Mouse (Mus musculus) gastrocnemius, postnatal 25 days (tissue): ENCODE data around the gene Cabp4. TPM values are rescaled to one million over a fixed set of nuclear protein-coding genes. Genes with fewer than 3 reads are reported as not detected.
A peak's percentile ranks its signal among the peaks of the same experiment; 100 is the strongest.
"Not testable (repeated sequence)": the region's sequence is repeated elsewhere in the genome, so short reads cannot be mapped to it uniquely, and the experiment has no call there.

Experiments used
- DNase-seq: peaks from one replicate; pipeline ENCODE4 v3.0.0; 2022
- total RNA-seq, 2 experiments: library from RNA; stranded (reverse); gene quantifications; 1 replicate in 1 of 2; 2 replicates in 1 of 2; pipeline ENCODE4 v1.2.3; 2021

Cabp4 gene
- total RNA-seq, 2 experiments from 2014 or later, result not detected

GRCm38 (mm10) chr19:4122411-4123370 is 21.1 kb downstream of the Cabp4 start:
- no peak for DNase-seq

GRCm38 (mm10) chr19:4121896-4122295 is 21.9 kb downstream of the Cabp4 start:
- not testable (repeated sequence) for DNase-seq

- peak; percentile 97 for DNase-seq
Measured at GRCm38 (mm10) chr19:4121097-4121805, 22.6 kb downstream of the Cabp4 start.

- DNase-seq, result no peak
Measured at GRCm38 (mm10) chr19:4120496-4120895, 23.3 kb downstream of the Cabp4 start.

- DNase-seq, result no peak
Measured at GRCm38 (mm10) chr19:4119716-4120487, 23.9 kb downstream of the Cabp4 start.

- no peak for DNase-seq
Measured at GRCm38 (mm10) chr19:4118350-4118749, 25.5 kb downstream of the Cabp4 start.

- no peak for DNase-seq
Measured at GRCm38 (mm10) chr19:4117006-4117405, 26.8 kb downstream of the Cabp4 start.

- DNase-seq, result no peak
Measured at GRCm38 (mm10) chr19:4115816-4116215, 28.0 kb downstream of the Cabp4 start.

- DNase-seq, result no peak
Measured at GRCm38 (mm10) chr19:4115144-4115543, 28.7 kb downstream of the Cabp4 start.

- DNase-seq, result no peak
Measured at GRCm38 (mm10) chr19:4114551-4114950, 29.3 kb downstream of the Cabp4 start.

GRCm38 (mm10) chr19:4113806-4114230 is 30.0 kb downstream of the Cabp4 start:
- DNase-seq, result no peak

- peak; percentile 75 for DNase-seq
Measured at GRCm38 (mm10) chr19:4113186-4113805, 30.5 kb downstream of the Cabp4 start.

- DNase-seq, result no peak
Measured at GRCm38 (mm10) chr19:4112063-4112960, 31.5 kb downstream of the Cabp4 start.

- no peak for DNase-seq
Measured at GRCm38 (mm10) chr19:4108535-4108934, 35.3 kb downstream of the Cabp4 start.

- no peak for DNase-seq
Measured at GRCm38 (mm10) chr19:4106654-4107053, 37.2 kb downstream of the Cabp4 start.

GRCm38 (mm10) chr19:4104675-4105194 is 39.1 kb downstream of the Cabp4 start:
- DNase-seq, result no peak

GRCm38 (mm10) chr19:4103792-4104191 is 40.0 kb downstream of the Cabp4 start:
- DNase-seq, result no peak

- no peak for DNase-seq
Measured at GRCm38 (mm10) chr19:4103294-4103693, 40.5 kb downstream of the Cabp4 start.

- no peak for DNase-seq
Measured at GRCm38 (mm10) chr19:4102626-4103025, 41.2 kb downstream of the Cabp4 start.

- no peak for DNase-seq
Measured at GRCm38 (mm10) chr19:4102049-4102448, 41.8 kb downstream of the Cabp4 start.

- no peak for DNase-seq
Measured at GRCm38 (mm10) chr19:4101466-4101865, 42.4 kb downstream of the Cabp4 start.
